Mouse (Mus musculus): Measurements from ENCODE around the gene Zfp423.

DNA sequence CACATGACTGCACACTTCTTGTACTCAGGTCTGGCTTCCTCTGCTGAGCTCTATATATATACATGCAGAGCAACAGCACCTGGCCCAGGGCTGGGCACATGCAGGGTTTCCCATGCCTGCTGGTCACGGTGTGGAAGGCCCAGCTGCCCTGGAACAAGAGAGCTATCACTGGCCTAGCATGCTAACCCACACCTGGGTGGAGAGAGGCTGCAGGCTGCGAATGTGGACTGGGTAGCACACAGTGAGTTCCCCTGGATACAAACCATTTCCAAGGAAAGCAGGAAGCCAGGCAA, 295.2 kb downstream of the Zfp423 start:
- TF ChIP-seq POLR2A (IDR thresholded peaks at IDR 0.05; ENCODE audit: control insufficient read depth in 1 of 2, insufficient read depth in 1 of 2, low read depth in 1 of 2, low read length in 2 of 2, poor library complexity in 1 of 2) (no peak), MEF2A (IDR thresholded peaks at IDR 0.05; ENCODE audit: extremely low read depth, insufficient replicate concordance, low read depth, low read length, poor library complexity, severe bottlenecking) (no peak), GATA1 (IDR thresholded peaks at IDR 0.05; ENCODE audit: low read depth, low read length) (no peak), CTCF (IDR thresholded peaks at IDR 0.05 in 2 of 3, conservative IDR thresholded peaks at IDR 0.05 in 1 of 3; ENCODE audit: control insufficient read depth in 1 of 3, insufficient read depth in 1 of 3, low read depth in 2 of 3, low read length in 3 of 3, poor library complexity in 1 of 3, severe bottlenecking in 1 of 3) (no peak), ZC3H11A (IDR thresholded peaks at IDR 0.05; ENCODE audit: low read depth, low read length) (no peak), SMC3 (IDR thresholded peaks at IDR 0.05; ENCODE audit: low read depth, low read length) (no peak), ZNF384 (IDR thresholded peaks at IDR 0.05; ENCODE audit: low read depth, low read length) (no peak), E2F4 (IDR thresholded peaks at IDR 0.05; ENCODE audit: borderline replicate concordance, low read depth, low read length) (no peak), TBP (IDR thresholded peaks at IDR 0.05; ENCODE audit: low read depth, low read length) (no peak), UBTF (IDR thresholded peaks at IDR 0.05; ENCODE audit: borderline replicate concordance, insufficient read depth, low read depth, low read length) (no peak), CHD2 (IDR thresholded peaks at IDR 0.05; ENCODE audit: low read length) (no peak), POLR2AphosphoS5 (IDR thresholded peaks at IDR 0.05; ENCODE audit: borderline replicate concordance, low read depth, low read length) (no peak)
